Mouse (Mus musculus): ENCODE measurements around the gene Gstm4. TPM values are rescaled to one million over a fixed set of nuclear protein-coding genes. Genes with fewer than 3 reads are reported as not detected.
A peak's percentile ranks its signal among the peaks of the same experiment; 100 is the strongest.

Gstm4 gene
- polyA plus RNA-seq, 1 experiment from 2014 or later, result 15.1 TPM

- Histone ChIP-seq H3K27ac (replicated peaks) (no peak overlapping the region), H3K9me3 (no peaks in the 10 kb centered on the region), H3K9ac (replicated peaks) (no peak overlapping the region), H3K4me2 (replicated peaks) (no peak overlapping the region), H3K4me3 (no peak overlapping the region), H3K36me3 (no peaks in the 10 kb centered on the region), H3K4me1 (no peaks in the 10 kb centered on the region), H3K27me3 (no peaks in the 10 kb centered on the region)
- WGBS, result 65% methylated on average over 6 of the region's 6 CpGs
- ATAC-seq (replicated peaks), result no peak
Measured at GRCm38 (mm10) chr3:108067370-108067934, 22.8 kb upstream of the Gstm4 start.

DNA sequence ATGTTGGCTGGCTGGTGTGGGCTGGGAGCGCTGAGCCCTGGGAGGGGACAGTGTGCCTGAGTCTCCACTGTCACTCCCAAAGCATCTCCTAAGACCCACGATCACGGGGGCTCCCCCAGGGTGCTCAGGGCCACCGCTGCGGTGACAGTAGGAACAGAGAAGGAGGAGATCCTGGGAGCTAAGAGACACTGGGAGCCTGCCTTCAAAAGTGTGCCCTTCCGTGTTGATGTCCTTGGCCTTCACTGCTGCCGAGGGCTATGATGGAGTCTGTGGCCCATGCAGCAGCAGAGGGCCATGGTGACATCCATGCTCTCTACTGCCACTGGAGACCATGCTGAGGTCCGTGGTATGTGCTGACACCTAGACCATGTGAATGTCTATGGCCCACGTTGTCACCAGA, 20.9 kb upstream of the Gstm4 start:
- Histone ChIP-seq H3K4me3 (no peak overlapping the region), H3K27ac (replicated peaks) (no peak overlapping the region), H3K4me2 (replicated peaks) (no peak overlapping the region), H3K9me3 (no peaks in the 10 kb centered on the region), H3K9ac (replicated peaks) (no peak overlapping the region), H3K27me3 (no peaks in the 10 kb centered on the region), H3K4me1 (no peaks in the 10 kb centered on the region), H3K36me3 (no peaks in the 10 kb centered on the region)
- ATAC-seq (replicated peaks), result no peak
- WGBS, result 84% methylated on average over 9 of the region's 9 CpGs

DNA sequence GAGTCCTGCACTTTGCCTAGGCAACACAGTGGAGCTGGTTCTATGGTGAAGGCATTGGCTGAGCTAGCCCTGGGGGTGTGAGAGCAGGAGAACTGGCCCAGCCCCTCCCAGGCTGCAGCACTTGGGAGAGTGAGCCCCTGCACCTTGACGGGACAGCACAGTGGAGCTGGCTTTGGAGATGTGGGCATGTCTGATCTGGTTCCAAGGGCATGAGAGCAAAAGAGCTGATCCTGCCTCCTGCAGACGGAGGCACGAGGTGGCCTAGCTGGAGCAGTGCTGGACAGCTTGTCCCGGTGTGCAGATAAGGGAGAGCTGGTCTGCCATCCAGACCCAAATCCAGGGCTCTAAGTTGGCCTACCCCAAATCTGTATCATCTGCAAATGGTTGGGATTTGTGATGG, 20.0 kb upstream of the Gstm4 start:
- Histone ChIP-seq H3K4me1 (no peaks in the 10 kb centered on the region), H3K9me3 (no peaks in the 10 kb centered on the region), H3K4me2 (replicated peaks) (no peak overlapping the region), H3K9ac (replicated peaks) (no peak overlapping the region), H3K27me3 (no peaks in the 10 kb centered on the region), H3K4me3 (no peak overlapping the region), H3K27ac (replicated peaks) (no peak overlapping the region), H3K36me3 (no peaks in the 10 kb centered on the region)
- ATAC-seq (replicated peaks), result no peak
- 78% methylated on average over 4 of the region's 4 CpGs for WGBS

DNA sequence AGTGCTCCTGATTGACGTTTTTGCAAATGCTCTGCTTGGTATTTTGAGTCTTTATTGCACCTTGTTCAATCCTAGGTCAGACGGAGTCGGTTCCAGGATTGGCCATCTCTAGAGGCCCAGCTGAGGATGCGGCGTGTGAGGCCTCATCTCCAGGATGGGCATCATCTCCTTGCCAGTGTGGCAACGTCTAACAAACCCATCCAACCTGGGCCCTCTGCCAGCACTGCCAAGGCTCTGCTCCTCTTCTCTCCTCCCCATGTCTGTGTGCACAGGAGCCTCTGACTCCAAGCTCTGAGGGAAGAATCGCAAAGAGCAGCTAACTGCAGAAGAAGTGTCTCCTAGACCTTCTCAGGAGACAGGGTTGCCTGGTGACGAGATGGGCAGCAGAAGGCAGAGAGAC, 18.0 kb upstream of the Gstm4 start:
- H3K27me3 ChIP-seq, result no peaks in the 10 kb centered on the region
- no peaks in the 10 kb centered on the region for H3K4me1 ChIP-seq
- H3K27ac ChIP-seq (replicated peaks), result no peak overlapping the region
- no peak overlapping the region for H3K4me2 ChIP-seq (replicated peaks)
- H3K36me3 ChIP-seq, result no peaks in the 10 kb centered on the region
- no peak overlapping the region for H3K4me3 ChIP-seq
- H3K9me3 ChIP-seq, result no peaks in the 10 kb centered on the region
- 83% methylated on average over 8 of the region's 8 CpGs for WGBS
- H3K9ac ChIP-seq (replicated peaks), result no peak overlapping the region
- ATAC-seq (replicated peaks), result no peak

DNA sequence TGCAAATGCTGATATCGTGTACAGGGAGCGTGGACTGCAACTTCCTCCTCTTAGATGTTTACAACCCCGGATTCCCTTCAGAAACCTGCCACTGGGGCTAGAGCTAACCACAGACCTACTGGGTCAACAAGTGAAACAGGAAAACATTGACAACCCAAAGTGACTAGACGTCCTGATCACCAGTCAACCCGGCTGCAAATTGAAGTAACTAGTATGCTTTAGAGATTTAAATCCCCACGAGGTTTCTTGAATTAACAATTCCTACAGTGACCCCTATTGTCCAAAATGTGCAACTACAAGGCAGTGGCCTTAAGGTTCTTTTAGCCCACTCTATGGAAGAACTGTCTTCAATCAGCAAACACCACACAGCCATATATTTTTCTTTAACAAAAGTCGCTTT, 16.7 kb upstream of the Gstm4 start:
- 0 out of 2 replicates have a peak, but pooled peaks have one; percentile 16 for ATAC-seq (replicated peaks)

DNA sequence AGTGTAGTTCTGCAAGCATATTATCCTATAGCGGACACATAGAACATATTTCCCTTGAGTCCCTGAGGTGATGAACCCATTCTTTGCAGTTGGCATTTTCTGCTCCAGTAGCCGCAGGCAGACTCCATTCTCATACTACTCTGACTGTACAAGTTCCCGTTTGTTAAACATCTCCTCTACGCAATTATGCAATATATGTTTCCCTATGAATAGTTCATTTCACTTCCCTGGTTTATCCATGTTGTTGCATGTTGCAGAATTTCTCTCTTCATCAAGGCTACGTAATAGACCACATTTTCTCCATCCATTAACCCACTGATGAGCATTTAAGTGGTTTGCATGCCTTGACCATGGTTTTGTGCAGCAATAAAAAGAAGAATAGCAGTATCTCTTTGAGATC, 5.8 kb upstream of the Gstm4 start:
- H3K4me3 ChIP-seq, result no peak overlapping the region
- no peaks in the 10 kb centered on the region for H3K4me1 ChIP-seq
- ATAC-seq (replicated peaks), result no peak
- WGBS, result 91% methylated on average over 5 of the region's 5 CpGs
- H3K4me2 ChIP-seq (replicated peaks), result no peak overlapping the region
- H3K27ac ChIP-seq (replicated peaks), result no peak overlapping the region
- no peaks in the 10 kb centered on the region for H3K36me3 ChIP-seq
- H3K9me3 ChIP-seq, result no peaks in the 10 kb centered on the region
- no peaks in the 10 kb centered on the region for H3K27me3 ChIP-seq
- no peak overlapping the region for H3K9ac ChIP-seq (replicated peaks)

More for the DNA sequence above, 16.7 kb upstream of the Gstm4 start:
- no peaks in the 10 kb centered on the region for H3K4me1 ChIP-seq
- no peak overlapping the region for H3K4me3 ChIP-seq
- H3K9me3 ChIP-seq, result no peaks in the 10 kb centered on the region
- WGBS, result 23% methylated on average over 7 of the region's 7 CpGs
- no peaks in the 10 kb centered on the region for H3K27me3 ChIP-seq
- no peak overlapping the region for H3K4me2 ChIP-seq (replicated peaks)
- no peak overlapping the region for H3K27ac ChIP-seq (replicated peaks)
- no peaks in the 10 kb centered on the region for H3K36me3 ChIP-seq
- H3K9ac ChIP-seq (replicated peaks), result no peak overlapping the region

DNA sequence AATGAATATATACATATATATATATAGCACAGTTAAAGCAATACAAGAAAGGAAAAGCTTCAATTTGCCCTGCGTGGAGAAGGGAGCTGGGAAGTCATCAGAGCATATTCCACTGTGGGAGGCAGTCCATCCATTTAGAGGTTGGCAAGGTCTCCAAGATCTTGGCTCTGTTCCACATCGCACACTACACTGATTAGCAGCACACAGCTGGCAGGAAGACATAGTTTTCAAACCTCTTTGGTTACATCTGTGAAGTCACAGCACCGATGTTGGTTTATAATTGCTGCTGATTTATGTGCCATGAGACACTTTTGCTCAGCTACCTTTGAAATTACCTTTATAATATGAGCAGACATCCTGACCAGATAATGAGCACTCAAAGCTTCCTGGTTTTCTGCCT, 3.6 kb upstream of the Gstm4 start:
- Histone ChIP-seq H3K9me3 (no peaks in the 10 kb centered on the region), H3K4me2 (replicated peaks) (no peak overlapping the region), H3K27ac (replicated peaks) (no peak overlapping the region), H3K36me3 (no peaks in the 10 kb centered on the region), H3K9ac (replicated peaks) (no peak overlapping the region), H3K4me3 (no peak overlapping the region), H3K4me1 (peaks cover 10% of the 10 kb centered on the region), H3K27me3 (no peaks in the 10 kb centered on the region)
- WGBS, result 68% methylated on average over 3 of the region's 3 CpGs
- ATAC-seq (replicated peaks), result no peak

GRCm38 (mm10) chr3:108046944-108047655, 2.4 kb upstream of the Gstm4 start:
- Histone ChIP-seq H3K4me1 (peaks cover 10% of the 10 kb centered on the region), H3K9me3 (no peaks in the 10 kb centered on the region), H3K27ac (replicated peaks) (no peak overlapping the region), H3K27me3 (no peaks in the 10 kb centered on the region), H3K4me2 (replicated peaks) (no peak overlapping the region), H3K9ac (replicated peaks) (no peak overlapping the region), H3K4me3 (no peak overlapping the region), H3K36me3 (no peaks in the 10 kb centered on the region)
- ATAC-seq (replicated peaks), result no peak
- 90% methylated on average over 2 of the region's 2 CpGs for WGBS

DNA sequence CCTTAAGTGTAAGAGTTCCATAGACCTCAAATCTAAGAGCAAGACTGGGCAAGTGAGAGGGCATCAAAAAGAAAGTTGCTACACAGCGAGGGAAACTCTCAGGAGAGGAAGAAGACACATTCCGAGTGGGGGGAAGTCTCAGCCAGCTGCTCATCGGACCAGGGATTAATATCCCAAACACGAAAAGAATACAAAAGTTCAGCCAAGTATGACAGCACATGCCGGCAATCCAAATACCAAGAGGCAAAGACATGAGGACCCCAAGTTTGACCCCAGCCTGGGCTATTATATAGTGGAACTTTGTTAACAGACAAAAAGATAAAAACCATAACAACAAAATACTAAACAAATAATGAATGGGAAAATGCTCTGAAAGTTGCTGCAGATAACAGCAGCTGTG, 11.5 kb downstream of the Gstm4 start:
- Histone ChIP-seq H3K4me3 (no peak overlapping the region), H3K4me1 (no peaks in the 10 kb centered on the region), H3K4me2 (replicated peaks) (no peak overlapping the region), H3K27me3 (no peaks in the 10 kb centered on the region), H3K27ac (replicated peaks) (no peak overlapping the region), H3K36me3 (no peaks in the 10 kb centered on the region), H3K9ac (replicated peaks) (no peak overlapping the region), H3K9me3 (no peaks in the 10 kb centered on the region)
- no peak for ATAC-seq (replicated peaks)
- WGBS, result 68% methylated on average over 5 of the region's 5 CpGs

- ATAC-seq (replicated peaks), result no peak
- Histone ChIP-seq H3K4me3 (no peak overlapping the region), H3K27ac (replicated peaks) (no peak overlapping the region), H3K27me3 (no peaks in the 10 kb centered on the region), H3K4me2 (replicated peaks) (no peak overlapping the region), H3K9me3 (no peaks in the 10 kb centered on the region), H3K9ac (replicated peaks) (no peak overlapping the region), H3K36me3 (no peaks in the 10 kb centered on the region), H3K4me1 (no peaks in the 10 kb centered on the region)
Measured at GRCm38 (mm10) chr3:108032113-108032512, 12.6 kb downstream of the Gstm4 start.

GRCm38 (mm10) chr3:108028641-108029365, 15.9 kb downstream of the Gstm4 start:
- Histone ChIP-seq H3K4me1 (no peaks in the 10 kb centered on the region), H3K4me2 (replicated peaks) (no peak overlapping the region), H3K27me3 (no peaks in the 10 kb centered on the region), H3K9ac (replicated peaks) (no peak overlapping the region), H3K27ac (replicated peaks) (no peak overlapping the region), H3K36me3 (no peaks in the 10 kb centered on the region), H3K9me3 (no peaks in the 10 kb centered on the region), H3K4me3 (no peak overlapping the region)
- no peak for ATAC-seq (replicated peaks)
- 54% methylated on average over 4 of the region's 4 CpGs for WGBS

GRCm38 (mm10) chr3:108026597-108026996, 18.1 kb downstream of the Gstm4 start:
- no peak for ATAC-seq (replicated peaks)
- H3K9me3 ChIP-seq, result no peaks in the 10 kb centered on the region
- H3K4me1 ChIP-seq, result no peaks in the 10 kb centered on the region
- no peak overlapping the region for H3K4me3 ChIP-seq
- H3K4me2 ChIP-seq (replicated peaks), result no peak overlapping the region
- no peak overlapping the region for H3K27ac ChIP-seq (replicated peaks)
- H3K36me3 ChIP-seq, result no peaks in the 10 kb centered on the region
- no peaks in the 10 kb centered on the region for H3K27me3 ChIP-seq
- H3K9ac ChIP-seq (replicated peaks), result no peak overlapping the region
- WGBS, result 60% methylated on average over 1 of the region's 1 CpGs

All from forebrain, embryonic 15.5 days (tissue).